Mouse (Mus musculus) fat pad, adult 2 months (tissue): ENCODE results near the gene 4931417E11Rik.

Experiments used
- DNase-seq: peaks from one replicate; pipeline ENCODE4 v3.0.0-alpha.2; 2011; ENCODE audit warnings: low read depth, low spot score; ENCODE audit errors: extremely low read depth

Gene 4931417E11Rik

DNA sequence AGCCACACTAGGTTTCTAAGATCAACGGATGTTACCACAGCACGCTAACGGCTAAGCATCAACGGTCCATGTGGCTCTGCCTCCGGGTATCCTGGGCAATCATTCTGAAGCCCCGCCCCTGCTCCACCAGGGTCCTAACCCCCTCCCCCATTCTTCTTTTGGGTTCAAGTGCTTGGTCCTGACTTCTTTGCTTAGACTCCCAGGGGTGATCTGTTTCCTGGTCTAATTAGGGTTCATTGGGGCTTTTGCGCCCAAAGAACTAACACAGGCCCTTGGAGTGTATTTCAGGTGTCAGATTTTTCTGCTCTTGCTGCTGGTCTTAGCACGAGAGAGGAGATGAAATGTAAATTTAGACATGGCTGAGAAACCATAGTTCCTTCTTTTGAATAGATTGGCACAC, at the start of gene 4931417E11Rik:
4931417E11Rik (minus strand) TSS at position 101 of the 400 bp plus-strand sequence.
- no peak for DNase-seq

DNA sequence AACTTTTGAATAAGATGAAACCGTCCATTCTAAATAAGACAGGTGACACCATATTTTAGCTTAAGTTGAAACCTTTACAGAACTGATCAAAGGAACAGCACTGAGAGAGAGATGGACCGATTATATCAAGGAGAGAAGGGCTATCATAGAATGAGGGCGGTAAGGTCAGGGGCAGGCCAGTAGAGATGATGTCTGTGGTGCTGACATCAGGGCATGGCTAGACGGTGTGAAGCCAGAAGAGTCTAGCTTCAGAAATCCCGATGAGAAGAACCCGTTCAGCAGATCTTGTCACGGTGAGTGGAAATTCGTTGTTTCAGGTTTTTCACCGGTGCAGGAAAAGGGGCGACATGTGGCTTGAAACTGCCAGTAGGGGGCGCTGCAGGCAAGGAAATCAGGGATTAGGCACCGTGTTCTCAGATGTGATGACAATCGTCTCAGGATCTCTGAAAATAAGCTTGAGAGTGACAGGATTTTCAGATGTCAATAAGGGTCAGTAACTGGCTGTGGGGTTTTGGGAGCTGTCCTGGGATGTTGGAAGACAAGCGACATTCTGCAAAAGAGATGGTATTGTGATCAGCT, 48.4 kb upstream of the 4931417E11Rik start:
- DNase-seq, result no peak

DNA sequence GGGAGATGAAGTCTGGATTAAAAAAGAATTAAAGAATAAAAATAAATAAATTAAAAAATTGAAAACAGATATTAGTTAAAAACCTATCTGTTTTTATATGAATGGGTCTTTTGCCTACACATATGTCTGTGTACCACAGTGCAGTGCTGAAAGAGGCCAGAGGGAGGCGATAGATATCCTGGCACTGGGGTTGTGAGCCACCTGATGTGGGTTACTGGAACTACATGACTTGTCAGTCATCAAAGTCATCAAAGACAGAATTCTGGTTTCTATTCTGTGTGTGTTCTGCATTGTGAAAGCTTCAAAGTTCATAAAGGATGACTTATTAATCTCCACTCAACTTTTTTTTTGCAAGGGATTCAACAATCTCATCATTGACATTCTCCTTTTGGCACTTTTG, 43.4 kb upstream of the 4931417E11Rik start:
- no peak for DNase-seq

DNA sequence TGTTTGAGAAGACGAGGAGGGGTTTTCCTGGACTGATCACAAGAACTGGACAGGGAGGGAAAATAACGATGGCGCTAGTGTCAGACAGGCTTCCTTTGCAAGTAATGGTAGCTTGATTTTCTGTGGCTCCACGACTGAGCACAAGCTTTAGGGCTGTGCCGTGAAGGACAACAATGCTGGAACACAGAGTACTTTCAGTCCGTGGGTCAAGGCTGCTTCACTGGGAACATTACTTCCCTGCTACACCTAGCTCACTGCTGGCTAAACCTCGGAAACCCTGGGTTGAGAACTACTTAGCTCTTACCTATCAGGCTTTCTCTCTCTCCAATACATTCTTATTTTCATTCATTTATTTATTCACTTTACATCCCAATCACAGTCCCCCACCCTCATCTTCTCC, 30.2 kb upstream of the 4931417E11Rik start:
- no peak for DNase-seq

GRCm38 (mm10) chr6:73497321-73497720, 27.9 kb upstream of the 4931417E11Rik start:
- no peak for DNase-seq

- no peak for DNase-seq
Measured at GRCm38 (mm10) chr6:73490524-73490923, 21.1 kb upstream of the 4931417E11Rik start.

DNA sequence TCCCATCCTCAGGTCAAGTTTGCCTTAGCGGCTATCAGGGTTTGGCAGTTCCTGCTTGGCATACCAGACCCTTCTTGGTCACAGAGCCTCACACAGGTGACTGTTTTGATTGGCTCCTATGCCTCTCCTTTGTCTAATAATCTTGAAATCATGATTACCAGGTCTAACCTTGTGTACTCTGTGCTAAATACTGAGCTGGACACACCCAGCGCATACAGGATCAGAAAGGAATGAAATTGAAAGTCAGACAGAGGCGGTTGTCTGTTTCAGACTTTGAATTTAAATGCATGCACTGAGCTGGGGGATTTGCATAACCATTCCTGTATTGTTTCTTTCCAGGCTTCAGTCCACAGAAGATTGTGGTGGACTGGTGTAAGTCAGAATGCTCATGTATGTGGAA, 16.1 kb upstream of the 4931417E11Rik start:
- no peak for DNase-seq

DNA sequence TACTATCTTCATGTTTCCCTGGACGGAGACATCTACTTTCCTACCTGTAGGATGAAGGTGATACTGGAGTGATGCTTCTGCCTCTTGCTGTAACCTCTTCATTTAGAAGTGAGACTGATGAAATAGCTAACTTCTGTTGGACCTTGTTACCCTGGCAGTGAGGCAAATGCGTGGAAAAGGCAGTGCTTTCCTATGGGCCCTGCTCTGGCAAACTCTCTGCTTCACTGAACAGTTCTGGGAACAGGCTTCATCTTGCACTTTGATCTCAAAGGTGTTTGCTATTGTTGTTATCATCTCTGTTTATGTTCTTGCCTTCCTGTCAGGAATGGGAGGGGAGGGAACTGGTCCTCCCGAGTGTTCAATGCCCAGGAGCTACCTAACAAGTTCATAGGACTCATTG, 3.4 kb downstream of the 4931417E11Rik start:
- no peak for DNase-seq

DNA sequence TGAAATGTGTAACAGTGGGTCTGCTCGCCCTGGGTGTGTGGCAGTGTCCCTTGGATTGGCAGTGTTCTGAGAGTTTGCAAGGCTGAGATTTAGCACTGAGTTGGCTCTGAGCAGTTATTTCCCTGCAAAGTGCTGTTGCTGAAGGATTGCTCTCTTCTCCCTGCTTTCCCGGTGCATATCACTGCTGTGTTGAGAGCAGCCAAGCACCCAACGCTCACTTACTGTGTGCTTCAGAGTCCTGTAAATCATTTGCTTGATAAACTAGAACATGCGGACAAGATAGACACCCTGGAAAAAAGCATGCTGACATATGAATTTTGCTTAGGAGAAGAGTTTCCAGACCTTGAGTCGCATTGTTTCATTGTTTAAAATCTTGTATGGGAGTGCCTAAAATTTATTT, 6.9 kb downstream of the 4931417E11Rik start:
- DNase-seq, result no peak

GRCm38 (mm10) chr6:73433912-73434311, 35.6 kb downstream of the 4931417E11Rik start:
- DNase-seq, result no peak

DNA sequence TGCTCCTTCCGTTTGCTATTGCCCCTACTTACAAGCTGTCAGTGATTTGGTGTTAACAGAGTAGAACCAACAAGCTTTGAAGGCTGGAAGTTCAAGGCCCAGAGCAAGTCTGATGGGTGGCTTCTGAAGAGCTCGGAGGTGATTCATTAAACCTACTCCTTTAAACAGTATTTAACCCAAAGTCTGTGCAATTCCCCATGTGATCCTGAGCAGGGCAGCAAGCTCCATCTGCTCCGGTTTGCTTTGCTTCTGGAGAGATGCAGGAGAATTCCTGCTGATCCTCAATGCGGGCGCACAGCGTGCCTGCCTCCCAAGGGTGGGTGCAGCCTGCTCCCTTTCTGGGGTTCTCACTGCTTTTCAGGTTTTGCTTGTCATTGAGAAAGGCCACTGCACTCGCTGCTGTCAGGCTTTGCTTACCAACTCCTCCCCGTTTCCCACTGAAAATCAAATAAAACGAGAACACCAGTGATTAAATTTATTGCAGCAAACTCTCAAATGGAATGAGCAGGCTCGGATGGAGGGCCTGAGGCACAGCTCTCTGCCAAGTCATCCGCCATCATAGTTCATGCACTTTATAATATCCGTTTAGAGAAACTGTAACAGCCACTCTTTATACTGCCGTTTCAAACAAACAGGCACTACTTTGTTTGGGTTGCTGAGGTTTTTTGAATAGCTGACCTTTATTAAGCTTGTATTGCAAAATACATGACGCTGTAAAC, 40.7 kb downstream of the 4931417E11Rik start:
- DNase-seq, result no peak

DNA sequence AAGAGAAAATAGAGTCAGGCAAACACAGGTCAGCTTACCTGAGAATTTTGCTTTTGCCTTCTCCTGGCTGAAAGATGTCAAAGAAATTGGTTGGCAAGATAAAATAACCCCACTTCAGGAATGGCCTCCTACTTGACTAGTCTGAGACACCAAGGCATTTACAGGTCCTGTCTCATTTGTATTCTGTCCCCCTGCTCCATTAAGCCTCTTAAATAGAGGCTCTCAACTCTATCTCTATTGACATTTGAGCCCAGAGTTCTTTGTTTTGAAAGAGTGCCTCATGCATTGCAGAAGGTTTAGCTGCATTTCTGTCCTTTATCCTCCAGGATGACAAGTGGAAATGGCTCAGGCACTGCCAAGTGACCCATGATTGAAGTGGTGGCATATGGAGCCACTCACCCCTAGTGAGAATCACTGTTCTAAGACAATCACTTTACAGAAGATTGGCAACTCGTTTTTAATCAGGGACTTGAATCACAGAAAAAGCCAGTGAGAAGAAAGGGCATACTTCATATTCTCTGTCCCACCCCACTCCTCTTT, 42.1 kb downstream of the 4931417E11Rik start:
- DNase-seq, result no peak
